Mouse (Mus musculus) lung, postnatal 14 days (tissue): ENCODE results near the gene Tesc.

Experiments used
- DNase-seq: peaks from one replicate; pipeline ENCODE4 v3.0.0; 2021

Tesc gene

GRCm38 (mm10) chr5:118045385-118045784 is 17.8 kb downstream of the Tesc start:
- no peak for DNase-seq

- DNase-seq: no peak
Observed at GRCm38 (mm10) chr5:118047091-118047757, 19.7 kb downstream of the Tesc start.

- no peak for DNase-seq
Observed at GRCm38 (mm10) chr5:118048412-118048811, 20.9 kb downstream of the Tesc start.

GRCm38 (mm10) chr5:118048928-118049327 is 21.4 kb downstream of the Tesc start:
- no peak for DNase-seq

- no peak for DNase-seq
Observed at GRCm38 (mm10) chr5:118050743-118051142, 23.2 kb downstream of the Tesc start.

- DNase-seq: peak; percentile 30
Observed at GRCm38 (mm10) chr5:118051981-118052662, 24.6 kb downstream of the Tesc start.

GRCm38 (mm10) chr5:118053205-118053604 is 25.7 kb downstream of the Tesc start:
- no peak for DNase-seq

- peak; percentile 26 for DNase-seq
Observed at GRCm38 (mm10) chr5:118057508-118058111, 30.1 kb downstream of the Tesc start.

GRCm38 (mm10) chr5:118058858-118059257 is 31.3 kb downstream of the Tesc start:
- DNase-seq: no peak

- no peak for DNase-seq
Observed at GRCm38 (mm10) chr5:118059646-118060045, 32.1 kb downstream of the Tesc start.

GRCm38 (mm10) chr5:118061391-118061790 is 33.8 kb downstream of the Tesc start:
- no peak for DNase-seq

GRCm38 (mm10) chr5:118063181-118063621 is 35.7 kb downstream of the Tesc start:
- no peak for DNase-seq

GRCm38 (mm10) chr5:118064284-118064901 is 36.9 kb downstream of the Tesc start:
- DNase-seq: no peak

GRCm38 (mm10) chr5:118065516-118066255 is 38.1 kb downstream of the Tesc start:
- DNase-seq: no peak

GRCm38 (mm10) chr5:118066828-118067227 is 39.3 kb downstream of the Tesc start:
- peak; percentile 76 for DNase-seq

- no peak for DNase-seq
Observed at GRCm38 (mm10) chr5:118067572-118067971, 40.0 kb downstream of the Tesc start.

GRCm38 (mm10) chr5:118067984-118068494 is 40.5 kb downstream of the Tesc start:
- DNase-seq: no peak

GRCm38 (mm10) chr5:118069315-118069714 is 41.8 kb downstream of the Tesc start:
- peak; percentile 65 for DNase-seq

GRCm38 (mm10) chr5:118071766-118072165 is 44.2 kb downstream of the Tesc start:
- DNase-seq: no peak

- no peak for DNase-seq
Observed at GRCm38 (mm10) chr5:118073213-118073773, 45.8 kb downstream of the Tesc start.

- DNase-seq: no peak
Observed at GRCm38 (mm10) chr5:118076721-118077592, 49.4 kb downstream of the Tesc start.
